Mouse (Mus musculus) lung, postnatal 0 days (tissue): ENCODE measurements around the gene Tm2d3. TPM values are rescaled to one million over a fixed set of nuclear protein-coding genes. Genes with fewer than 3 reads are reported as not detected.

Source experiments
- ATAC-seq: fragments of 200-750 bp; cut with Nextera tagmentation; 2 replicates; pipeline ENCODE4 v1.8.0; 2017; ENCODE audit warnings: moderate library complexity
- DNase-seq: peaks from one replicate; pipeline ENCODE4 v3.0.0-alpha.2; 2016; ENCODE audit warnings: low spot score
- H3K27ac ChIP-seq: fragments of 300-500 bp; sonication (generic); 2 replicates; pipeline ENCODE4 v1.5.1; 2014; ENCODE audit warnings: antibody characterized with exemption, mild to moderate bottlenecking, low read length, mixed read lengths
- H3K27me3 ChIP-seq: fragments of 300-500 bp; sonication (generic); replicated peaks from 2 replicates; pipeline ENCODE4 v1.6.1; 2014; ENCODE audit warnings: low read length, mixed read lengths; ENCODE audit not compliant: insufficient read depth
- H3K36me3 ChIP-seq: fragments of 300-500 bp; sonication (generic); 2 replicates; pipeline ENCODE4 v1.6.1; 2014; ENCODE audit warnings: low read length, mixed read lengths; ENCODE audit not compliant: insufficient read depth
- H3K4me1 ChIP-seq: fragments of 300-500 bp; sonication (generic); 2 replicates; pipeline ENCODE4 v1.6.1; 2014; ENCODE audit warnings: antibody characterized with exemption, low read depth, low read length, mixed read lengths; ENCODE audit not compliant: insufficient read depth
- H3K4me2 ChIP-seq: fragments of 300-500 bp; sonication (generic); replicated peaks from 2 replicates; pipeline ENCODE4 v1.6.1; 2014; ENCODE audit warnings: low read depth, mild to moderate bottlenecking, low read length, moderate library complexity, mixed read lengths
- H3K4me3 ChIP-seq: fragments of 300-500 bp; sonication (generic); 2 replicates; pipeline ENCODE4 v1.5.1; 2014; ENCODE audit warnings: low read depth, low read length
- H3K9ac ChIP-seq: fragments of 300-500 bp; sonication (generic); replicated peaks from 2 replicates; pipeline ENCODE4 v1.6.1; 2014; ENCODE audit warnings: low read depth, mild to moderate bottlenecking
- H3K9me3 ChIP-seq: fragments of 300-500 bp; sonication (generic); 2 replicates; pipeline ENCODE4 v1.6.1; 2016; ENCODE audit warnings: low read length, mixed read lengths
- CTCF ChIP-seq: IDR thresholded peaks from 2 replicates; pipeline ENCODE4 v1.5.1; 2016; ENCODE audit warnings: antibody characterized with exemption, mild to moderate bottlenecking
- EP300 ChIP-seq: IDR thresholded peaks from 2 replicates; pipeline ENCODE4 v1.6.1; 2016; ENCODE audit warnings: antibody characterized with exemption, mild to moderate bottlenecking, control low read depth
- WGBS: fragments of 180-500 bp; shearing (Covaris S2); extraction: QIAGEN DNeasy Blood & Tissue Kit; methylation state at CpG from one replicate; pipeline ENCODE4 v1.1.7; 2014; 5-methylcytosine and 5-hydroxymethylcytosine counted together
- polyA plus RNA-seq: library from polyadenylated mRNA; unstranded; fragments of >200 nt; fragmentation: Nextera tagmentation; extraction: Ambion mirVana; gene quantifications from 2 replicates; pipeline ENCODE4 v1.2.1, GENCODE M21; 2015

Gene Tm2d3
- polyA plus RNA-seq, 1 experiment from 2014 or later = 69.8 TPM

DNA sequence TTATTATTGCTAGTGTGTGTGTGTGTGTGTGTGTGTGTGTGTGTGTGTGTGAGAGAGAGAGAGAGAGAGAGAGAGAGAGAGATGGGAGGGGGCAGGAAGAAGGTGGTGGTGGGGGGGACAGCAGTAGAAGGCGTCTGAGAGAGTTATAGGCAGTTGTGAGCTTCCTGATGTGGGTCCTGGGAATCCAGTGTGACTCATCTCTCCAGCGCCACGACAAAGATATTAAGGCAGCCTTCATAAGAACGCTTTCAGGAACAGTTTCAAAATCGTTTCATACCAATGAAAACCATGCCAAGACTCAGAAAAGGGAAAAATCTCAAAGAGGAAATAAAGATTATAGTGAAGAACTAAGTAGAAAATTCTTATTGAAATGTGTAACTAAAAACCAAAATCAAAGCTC is 9.8 kb upstream of the Tm2d3 start:
- Histone ChIP-seq H3K9ac (no peak overlapping the region), H3K4me2 (no peak overlapping the region), H3K27ac (no peak overlapping the region), H3K27me3 (no peaks in the 10 kb centered on the region), H3K4me1 (no peaks in the 10 kb centered on the region), H3K4me3 (no peak overlapping the region), H3K36me3 (no peaks in the 10 kb centered on the region), H3K9me3 (no peaks in the 10 kb centered on the region)
- TF ChIP-seq CTCF (no peak), EP300 (no peak)
- WGBS = 41% methylated on average over 5 of the region's 5 CpGs
- no peak for ATAC-seq
- DNase-seq = peak; percentile 46

DNA sequence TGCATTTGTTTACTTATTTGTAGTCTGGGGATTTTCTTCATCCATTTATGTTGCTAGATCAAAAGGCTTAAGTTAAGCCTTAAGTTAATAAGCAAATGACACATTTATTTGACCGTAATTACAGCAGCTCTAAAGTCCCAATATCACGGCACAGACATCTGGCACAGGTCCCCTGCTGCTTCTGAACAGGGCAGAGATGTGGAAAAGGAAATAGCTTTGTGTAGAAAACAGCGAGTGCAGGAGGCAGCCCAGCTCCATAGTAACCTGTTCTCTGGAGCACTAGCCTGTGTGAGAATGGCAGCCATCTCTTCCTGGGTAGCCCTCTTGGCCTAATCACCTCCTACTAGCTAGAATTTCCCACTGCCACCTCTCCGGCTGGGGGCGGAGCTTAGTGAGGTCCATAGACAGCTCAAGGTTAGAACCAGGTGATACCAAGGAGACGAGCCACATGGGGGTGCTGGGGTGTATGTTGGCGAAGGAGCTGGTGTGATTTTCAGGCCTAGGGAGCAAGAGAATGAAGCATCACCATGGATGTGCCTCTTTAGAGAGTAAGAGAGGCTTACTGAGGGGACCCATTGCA is 6.6 kb upstream of the Tm2d3 start:
- no peak overlapping the region for H3K9ac ChIP-seq
- DNase-seq (no peak), ATAC-seq (no peak)
- no peaks in the 10 kb centered on the region for H3K36me3 ChIP-seq
- H3K9me3 ChIP-seq = no peaks in the 10 kb centered on the region
- no peak overlapping the region for H3K4me2 ChIP-seq
- no peaks in the 10 kb centered on the region for H3K4me1 ChIP-seq
- no peak overlapping the region for H3K4me3 ChIP-seq
- TF ChIP-seq CTCF = no peak
- TF ChIP-seq EP300 = no peak
- WGBS = 67% methylated on average over 7 of the region's 7 CpGs
- H3K27me3 ChIP-seq = no peaks in the 10 kb centered on the region
- no peak overlapping the region for H3K27ac ChIP-seq

DNA sequence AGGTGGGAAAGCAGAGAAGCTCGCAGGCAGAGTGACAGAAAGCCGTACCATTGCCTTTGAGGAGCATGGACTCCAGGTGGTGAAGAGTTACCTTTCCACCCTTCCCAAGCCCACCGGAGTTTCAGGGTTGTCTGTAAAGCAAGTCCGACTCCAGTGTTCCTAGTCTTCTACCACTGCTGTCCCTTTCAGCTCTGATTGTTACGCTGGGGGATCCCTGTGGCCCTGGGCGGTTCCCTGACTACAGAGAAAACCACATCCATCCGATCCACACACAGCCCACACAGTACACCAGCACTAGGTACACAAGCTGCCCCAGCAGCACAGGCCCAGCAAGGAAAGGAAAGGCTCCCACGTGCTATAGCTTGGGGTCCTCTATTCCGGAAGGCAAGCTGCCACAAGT is 4.3 kb upstream of the Tm2d3 start:
- 87% methylated on average over 9 of the region's 9 CpGs for WGBS
- no peaks in the 10 kb centered on the region for H3K4me1 ChIP-seq
- no peaks in the 10 kb centered on the region for H3K9me3 ChIP-seq

DNA sequence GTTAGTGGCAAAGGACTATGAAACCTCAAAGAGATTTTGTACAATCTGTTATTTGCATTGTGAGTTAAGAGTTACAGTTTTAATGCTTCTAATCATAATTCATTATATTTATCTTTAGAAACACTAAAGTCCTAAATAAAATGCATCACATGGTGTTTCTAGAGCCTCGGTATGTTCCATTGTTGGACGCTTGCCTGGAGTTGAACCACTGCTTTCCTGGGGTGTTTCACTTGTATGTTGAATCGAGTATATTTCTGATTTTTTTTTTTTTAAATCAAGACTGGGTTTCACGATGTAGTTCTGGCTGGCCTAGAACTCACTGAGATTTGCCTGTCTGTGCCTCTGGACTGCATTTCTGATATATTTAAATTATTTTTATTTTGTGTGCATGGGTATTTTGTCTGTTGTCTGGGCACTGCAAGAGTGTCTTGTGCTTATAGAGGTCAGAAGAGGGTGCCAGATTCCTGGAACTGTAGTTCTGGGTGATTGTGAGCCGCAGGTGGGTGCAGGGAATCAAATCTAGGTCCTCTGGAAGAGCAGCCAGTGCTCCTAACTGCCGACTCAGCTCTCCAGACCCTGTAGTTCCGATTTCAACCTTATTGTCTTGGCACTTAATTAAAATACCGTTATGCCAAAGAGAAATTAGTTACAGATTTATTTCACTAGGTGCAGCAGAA is 1.1 kb downstream of the Tm2d3 start:
- TF ChIP-seq EP300 (no peak), CTCF (no peak)
- Histone ChIP-seq H3K9ac (no peak overlapping the region), H3K36me3 (no peaks in the 10 kb centered on the region), H3K9me3 (no peaks in the 10 kb centered on the region), H3K4me1 (peaks cover 4% of the 10 kb centered on the region; the same call in 1 of the 2 replicates), H3K4me3 (no peak overlapping the region), H3K27me3 (no peaks in the 10 kb centered on the region), H3K4me2 (no peak overlapping the region), H3K27ac (no peak overlapping the region)
- WGBS = 57% methylated on average over 8 of the region's 8 CpGs
- DNase-seq (no peak), ATAC-seq (no peak)

More for the DNA sequence above, 4.3 kb upstream of the Tm2d3 start:
- Histone ChIP-seq H3K9ac (no peak overlapping the region), H3K36me3 (no peaks in the 10 kb centered on the region), H3K27ac (no peak overlapping the region), H3K4me3 (no peak overlapping the region), H3K27me3 (no peaks in the 10 kb centered on the region), H3K4me2 (no peak overlapping the region)
- DNase-seq (no peak), ATAC-seq (no peak)
- TF ChIP-seq EP300 (no peak), CTCF (no peak)

DNA sequence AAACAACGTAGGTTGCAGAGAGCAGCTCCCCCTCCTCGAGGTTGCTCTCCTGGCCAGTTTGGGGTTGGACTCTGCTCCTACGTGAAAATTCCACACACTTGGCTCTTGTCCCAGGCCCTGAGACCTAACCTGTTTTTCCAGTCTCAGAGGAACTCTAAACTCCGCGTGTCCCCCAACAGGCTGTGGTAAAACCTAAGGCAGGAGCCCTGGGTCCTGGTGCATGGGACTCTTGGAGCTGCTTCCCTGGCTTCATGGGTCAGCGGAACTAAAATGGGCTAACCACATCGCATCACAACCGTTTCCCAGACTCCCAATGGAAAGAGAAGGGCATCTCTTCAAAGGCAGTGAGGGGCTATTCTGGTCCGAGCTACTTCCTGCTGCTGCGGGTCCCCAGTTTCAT is 1.9 kb downstream of the Tm2d3 start:
- under 1% methylated on average over 10 of the region's 10 CpGs for WGBS
- no peaks in the 10 kb centered on the region for H3K9me3 ChIP-seq
- peak overlapping the region; percentile 82 for H3K27ac ChIP-seq
- ATAC-seq = peak; percentile 84
- H3K9ac ChIP-seq = 0 out of 2 replicates have a peak overlapping the region, but pooled peaks have one; percentile 19
- H3K27me3 ChIP-seq = no peaks in the 10 kb centered on the region
- H3K36me3 ChIP-seq = peaks cover 7% of the 10 kb centered on the region; the same call in 1 of the 2 replicates
- peak; percentile 87 for DNase-seq
- peaks cover 4% of the 10 kb centered on the region; the same call in 1 of the 2 replicates for H3K4me1 ChIP-seq
- peak overlapping the region; percentile 80 for H3K4me3 ChIP-seq
- H3K4me2 ChIP-seq = peak overlapping the region; percentile 84
- no peak for TF ChIP-seq CTCF
- TF ChIP-seq EP300 = no peak

DNA sequence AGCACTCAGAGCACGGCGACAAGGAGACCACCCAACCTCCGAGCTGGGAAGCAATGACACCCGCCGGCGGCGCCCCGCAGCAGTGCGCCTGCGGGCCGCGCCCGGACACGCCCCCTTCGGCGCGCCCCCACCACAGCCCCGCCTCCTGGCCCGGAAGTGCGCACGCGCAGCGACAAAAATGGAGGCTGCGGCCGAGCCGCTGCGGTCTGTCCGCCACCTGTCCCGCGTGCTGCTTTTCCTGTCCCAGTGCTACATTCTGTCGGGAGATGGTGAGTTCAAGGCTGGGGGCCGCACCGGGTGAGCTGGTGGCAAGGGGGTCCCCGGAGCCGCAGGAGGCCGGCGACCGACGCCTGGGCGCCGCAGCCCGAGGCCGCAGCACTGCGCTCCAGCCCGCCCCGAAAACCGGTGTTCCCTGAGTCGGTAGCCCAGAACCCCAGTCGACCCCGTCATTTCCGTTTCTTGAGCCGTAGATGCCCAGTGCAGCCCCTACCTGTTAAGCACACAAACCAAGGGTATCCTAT is 2.4 kb downstream of the Tm2d3 start:
- ATAC-seq (peak; percentile 96), DNase-seq (peak; percentile 86)
- no peaks in the 10 kb centered on the region for H3K9me3 ChIP-seq
- H3K27ac ChIP-seq = peak overlapping the region; percentile 82
- H3K36me3 ChIP-seq = peaks cover 8% of the 10 kb centered on the region; the same call in 1 of the 2 replicates
- H3K4me3 ChIP-seq = peak overlapping the region; percentile 80
- no peaks in the 10 kb centered on the region for H3K27me3 ChIP-seq
- H3K4me1 ChIP-seq = peaks cover 4% of the 10 kb centered on the region; the same call in 1 of the 2 replicates
- peak; percentile 3; the same call in 1 of the 2 replicates for TF ChIP-seq CTCF
- no peak for TF ChIP-seq EP300
- peak overlapping the region; percentile 80 for H3K9ac ChIP-seq
- under 1% methylated on average over 46 of the region's 52 CpGs for WGBS
- peak overlapping the region; percentile 84 for H3K4me2 ChIP-seq
